Mouse (Mus musculus) hindbrain, embryonic 14.5 days (tissue): ENCODE measurements at regions not wholly inside any gene's neighbourhood (a gene's known extent, or its start where the extent isn't known, plus 50 kb on each side); places are given as distances from the start of the nearest gene placed in this dataset.

Experiments
- ATAC-seq: fragments of 200-750 bp; cut with Nextera tagmentation; 2 replicates; pipeline ENCODE4 v1.8.0; 2017; ENCODE audit warnings: moderate number of reproducible peaks, mild to moderate bottlenecking, moderate TSS enrichment, moderate library complexity; ENCODE audit not compliant: low FRiP score
- DNase-seq: peaks from one replicate; pipeline ENCODE4 v3.0.0-alpha.2; 2015; ENCODE audit warnings: low spot score
- H3K27ac ChIP-seq: fragments of 300-500 bp; sonication (generic); 2 replicates; pipeline ENCODE4 v1.5.1; 2014; ENCODE audit warnings: mild to moderate bottlenecking, moderate library complexity
- H3K27me3 ChIP-seq: fragments of 300-500 bp; sonication (generic); 2 replicates; pipeline ENCODE4 v1.6.1; 2014; ENCODE audit warnings: mild to moderate bottlenecking, low read length, mixed read lengths; ENCODE audit not compliant: control insufficient read depth, insufficient read depth
- H3K36me3 ChIP-seq: fragments of 300-500 bp; sonication (generic); replicated peaks from 2 replicates; pipeline ENCODE4 v1.6.1; 2014; ENCODE audit not compliant: control insufficient read depth, insufficient read depth
- H3K4me1 ChIP-seq: fragments of 300-500 bp; sonication (generic); replicated peaks from 2 replicates; pipeline ENCODE4 v1.6.1; 2014; ENCODE audit warnings: antibody characterized with exemption, low read length, mixed read lengths; ENCODE audit not compliant: control insufficient read depth, insufficient read depth
- H3K4me2 ChIP-seq: fragments of 300-500 bp; sonication (generic); replicated peaks from 2 replicates; pipeline ENCODE4 v1.6.1; 2014; ENCODE audit warnings: mild to moderate bottlenecking, moderate library complexity
- H3K4me3 ChIP-seq: fragments of 300-500 bp; sonication (generic); replicated peaks from 2 replicates; pipeline ENCODE4 v1.5.1; 2014; ENCODE audit warnings: mild to moderate bottlenecking, low read length
- H3K9ac ChIP-seq: fragments of 300-500 bp; sonication (generic); 2 replicates; pipeline ENCODE4 v1.6.1; 2014
- H3K9me3 ChIP-seq: fragments of 300-500 bp; sonication (generic); 2 replicates; pipeline ENCODE4 v1.6.1; 2016; ENCODE audit warnings: low read length; ENCODE audit not compliant: control insufficient read depth
- WGBS: fragments of 180-500 bp; shearing (Covaris S2); extraction: QIAGEN DNeasy Blood & Tissue Kit; methylation state at CpG from one replicate; pipeline ENCODE4 v1.1.7; 2014; 5-methylcytosine and 5-hydroxymethylcytosine counted together

GRCm38 (mm10) chr14:9242118-9242517 is 576.1 kb upstream of the 4930452B06Rik start:
- Histone ChIP-seq H3K27me3 (no peaks in the 10 kb centered on the region), H3K9ac (no peak overlapping the region), H3K4me3 (no peak overlapping the region), H3K27ac (no peak overlapping the region), H3K9me3 (no peaks in the 10 kb centered on the region), H3K36me3 (no peaks in the 10 kb centered on the region), H3K4me2 (no peak overlapping the region), H3K4me1 (0 out of 2 replicates have a peak, but pooled peaks cover 5% of the 10 kb centered on the region)
- 30% methylated on average over 2 of the region's 2 CpGs for WGBS
- DNase-seq (no peak), ATAC-seq (no peak)

- Histone ChIP-seq H3K4me3 (no peak overlapping the region), H3K4me2 (no peak overlapping the region), H3K9ac (no peak overlapping the region), H3K9me3 (no peaks in the 10 kb centered on the region), H3K4me1 (no peaks in the 10 kb centered on the region), H3K36me3 (no peaks in the 10 kb centered on the region), H3K27me3 (no peaks in the 10 kb centered on the region), H3K27ac (no peak overlapping the region)
- DNase-seq, result no peak
- 71% methylated on average over 6 of the region's 6 CpGs for WGBS
- no peak for ATAC-seq
Measured at GRCm38 (mm10) chr14:9227670-9228069, 561.6 kb upstream of the 4930452B06Rik start.

GRCm38 (mm10) chr14:9200246-9200645 is 534.2 kb upstream of the 4930452B06Rik start:
- no peaks in the 10 kb centered on the region for H3K36me3 ChIP-seq
- H3K4me1 ChIP-seq, result no peaks in the 10 kb centered on the region
- DNase-seq (no peak), ATAC-seq (no peak)
- no peaks in the 10 kb centered on the region for H3K9me3 ChIP-seq
- H3K27ac ChIP-seq, result no peak overlapping the region
- no peak overlapping the region for H3K9ac ChIP-seq
- no peak overlapping the region for H3K4me2 ChIP-seq
- no peaks in the 10 kb centered on the region for H3K27me3 ChIP-seq
- no peak overlapping the region for H3K4me3 ChIP-seq
- WGBS, result 87% methylated on average over 2 of the region's 2 CpGs

- no peak for ATAC-seq
- no peaks in the 10 kb centered on the region for H3K36me3 ChIP-seq
- no peaks in the 10 kb centered on the region for H3K4me1 ChIP-seq
- 79% methylated on average over 4 of the region's 4 CpGs for WGBS
- H3K9ac ChIP-seq, result no peak overlapping the region
- H3K27me3 ChIP-seq, result no peaks in the 10 kb centered on the region
- no peak overlapping the region for H3K4me3 ChIP-seq
- H3K27ac ChIP-seq, result no peak overlapping the region
- H3K9me3 ChIP-seq, result no peaks in the 10 kb centered on the region
- no peak for DNase-seq
- no peak overlapping the region for H3K4me2 ChIP-seq
Measured at GRCm38 (mm10) chr14:9192122-9192769, 526.2 kb upstream of the 4930452B06Rik start.

- no peaks in the 10 kb centered on the region for H3K36me3 ChIP-seq
- WGBS, result 71% methylated on average over 3 of the region's 3 CpGs
- H3K9ac ChIP-seq, result no peak overlapping the region
- H3K9me3 ChIP-seq, result no peaks in the 10 kb centered on the region
- ATAC-seq, result no peak
- H3K27ac ChIP-seq, result no peak overlapping the region
- H3K4me2 ChIP-seq, result no peak overlapping the region
- H3K27me3 ChIP-seq, result no peaks in the 10 kb centered on the region
- DNase-seq, result no peak
- H3K4me1 ChIP-seq, result no peaks in the 10 kb centered on the region
- H3K4me3 ChIP-seq, result no peak overlapping the region
Measured at GRCm38 (mm10) chr14:9191664-9192063, 525.6 kb upstream of the 4930452B06Rik start.

- H3K9me3 ChIP-seq, result no peaks in the 10 kb centered on the region
- no peaks in the 10 kb centered on the region for H3K36me3 ChIP-seq
- ATAC-seq (no peak), DNase-seq (no peak)
- no peak overlapping the region for H3K9ac ChIP-seq
- no peak overlapping the region for H3K27ac ChIP-seq
- H3K27me3 ChIP-seq, result no peaks in the 10 kb centered on the region
- no peak overlapping the region for H3K4me3 ChIP-seq
- WGBS, result 95% methylated on average over 2 of the region's 2 CpGs
- no peaks in the 10 kb centered on the region for H3K4me1 ChIP-seq
- no peak overlapping the region for H3K4me2 ChIP-seq
Measured at GRCm38 (mm10) chr14:9161336-9161735, 495.3 kb upstream of the 4930452B06Rik start.

GRCm38 (mm10) chr14:9157941-9158340 is 491.9 kb upstream of the 4930452B06Rik start:
- Histone ChIP-seq H3K4me1 (no peaks in the 10 kb centered on the region), H3K9ac (no peak overlapping the region), H3K4me3 (no peak overlapping the region), H3K9me3 (no peaks in the 10 kb centered on the region), H3K36me3 (no peaks in the 10 kb centered on the region), H3K27ac (no peak overlapping the region), H3K27me3 (no peaks in the 10 kb centered on the region), H3K4me2 (no peak overlapping the region)
- whole genome bisulfite sequencing, result 75% methylated on average over 3 of the region's 3 CpGs
- DNase-seq, result no peak
- no peak for ATAC-seq

- 48% methylated on average over 1 of the region's 1 CpGs for WGBS
- Histone ChIP-seq H3K4me2 (no peak overlapping the region), H3K4me3 (no peak overlapping the region), H3K27me3 (no peaks in the 10 kb centered on the region), H3K36me3 (no peaks in the 10 kb centered on the region), H3K9me3 (no peaks in the 10 kb centered on the region), H3K9ac (no peak overlapping the region), H3K27ac (no peak overlapping the region), H3K4me1 (no peaks in the 10 kb centered on the region)
- DNase-seq, result no peak
- no peak for ATAC-seq
Measured at GRCm38 (mm10) chr14:9150841-9151240, 484.8 kb upstream of the 4930452B06Rik start.

GRCm38 (mm10) chr14:9146595-9147219 is 480.7 kb upstream of the 4930452B06Rik start:
- ATAC-seq, result no peak

More at GRCm38 (mm10) chr14:9146595-9147219, 480.7 kb upstream of the 4930452B06Rik start:
- H3K9ac ChIP-seq, result no peak overlapping the region
- WGBS, result 89% methylated on average over 4 of the region's 4 CpGs
- H3K27ac ChIP-seq, result no peak overlapping the region
- DNase-seq, result no peak
- no peaks in the 10 kb centered on the region for H3K36me3 ChIP-seq
- H3K4me3 ChIP-seq, result no peak overlapping the region
- H3K4me1 ChIP-seq, result no peaks in the 10 kb centered on the region
- H3K9me3 ChIP-seq, result no peaks in the 10 kb centered on the region
- H3K27me3 ChIP-seq, result no peaks in the 10 kb centered on the region
- H3K4me2 ChIP-seq, result no peak overlapping the region
